Mouse (Mus musculus) G1E-ER4 (cell line): Measurements from ENCODE around the gene Stk19. TPM values are rescaled to one million over a fixed set of nuclear protein-coding genes. Genes with fewer than 3 reads are reported as not detected.
"Not testable (repeated sequence)": the region's sequence is repeated elsewhere in the genome, so short reads cannot be mapped to it uniquely, and the experiment has no call there.

Source experiments
- GATA1 ChIP-seq: IDR thresholded peaks from one replicate; pipeline ENCODE4 v1.8.0; 2012; ENCODE audit warnings: low read length, inconsistent platforms
- polyA plus RNA-seq: library from polyadenylated mRNA; stranded (reverse); fragments of >175 nt; gene quantifications from 2 replicates; pipeline ENCODE4 v1.2.3, GENCODE M21; 2012

Stk19 gene
- polyA plus RNA-seq, 1 experiment, result 52.4 TPM

DNA sequence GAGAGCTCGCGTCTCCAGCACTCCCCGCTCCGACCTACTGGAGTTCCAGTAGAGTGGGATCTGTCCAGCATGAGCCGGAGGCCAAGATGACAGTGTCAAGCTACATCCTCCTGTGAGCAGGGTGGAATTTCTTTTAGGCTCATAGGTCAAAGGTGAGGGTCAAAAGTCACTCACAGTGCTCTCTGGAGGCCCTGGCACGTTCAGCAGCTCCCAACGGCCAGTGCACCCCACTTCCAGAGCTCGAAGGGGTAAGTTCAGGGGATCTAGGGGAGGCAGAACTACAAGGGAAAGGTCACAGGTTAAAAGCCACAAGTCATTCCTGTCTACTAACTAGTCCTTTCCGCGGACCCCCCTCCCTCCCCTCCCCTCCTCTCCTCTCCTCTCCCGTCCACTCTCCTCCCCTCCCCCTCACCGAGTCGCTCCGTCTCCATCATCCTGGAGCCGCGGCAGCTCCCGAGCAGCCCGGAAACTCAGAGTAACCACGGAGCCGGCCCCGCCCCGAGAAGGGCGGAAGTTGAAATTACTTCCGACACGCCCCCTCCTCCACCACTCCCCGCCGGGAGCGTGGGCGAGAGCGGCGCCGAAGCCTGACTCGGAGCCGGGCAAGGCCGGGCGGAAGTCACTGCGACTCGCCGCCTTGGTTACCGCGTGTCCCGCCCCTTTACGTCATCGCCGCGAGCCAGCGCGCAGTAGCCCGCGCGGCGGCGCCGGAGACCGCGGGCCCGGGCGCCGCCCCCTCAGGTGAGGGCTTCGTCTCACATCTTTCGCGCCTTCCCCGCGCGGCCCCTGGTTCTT, 13.2 kb upstream of the Stk19 start, which contains the start of the genes Skiv2l and Nelfe:
Skiv2l (minus strand) TSS at position 489 of the 795 bp plus-strand sequence.
Nelfe (plus strand) TSS at position 670 of the 795 bp plus-strand sequence.
- TF ChIP-seq GATA1, result no peak

GRCm38 (mm10) chr17:34847615-34848014, 10.9 kb upstream of the Stk19 start:
- no peak for TF ChIP-seq GATA1

DNA sequence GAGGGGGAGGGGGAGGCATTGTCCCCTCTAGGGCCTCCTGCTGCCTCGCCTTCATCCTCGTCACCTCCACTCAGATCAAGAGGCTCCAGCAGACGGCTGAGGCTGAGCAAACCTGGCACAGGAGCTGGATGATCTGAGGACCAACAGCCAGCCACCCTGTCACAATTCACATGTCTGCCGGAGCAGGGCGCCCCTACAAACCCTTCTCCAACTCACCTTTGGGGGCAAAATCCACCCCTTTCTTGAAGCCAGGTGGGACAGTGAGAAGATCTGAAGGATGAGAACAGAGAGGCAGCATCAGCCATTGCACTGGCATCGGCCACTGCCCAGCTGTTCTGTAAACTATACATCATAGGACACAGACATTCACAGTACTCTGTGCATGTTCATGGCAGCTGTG, 10.4 kb upstream of the Stk19 start:
- TF ChIP-seq GATA1, result no peak

DNA sequence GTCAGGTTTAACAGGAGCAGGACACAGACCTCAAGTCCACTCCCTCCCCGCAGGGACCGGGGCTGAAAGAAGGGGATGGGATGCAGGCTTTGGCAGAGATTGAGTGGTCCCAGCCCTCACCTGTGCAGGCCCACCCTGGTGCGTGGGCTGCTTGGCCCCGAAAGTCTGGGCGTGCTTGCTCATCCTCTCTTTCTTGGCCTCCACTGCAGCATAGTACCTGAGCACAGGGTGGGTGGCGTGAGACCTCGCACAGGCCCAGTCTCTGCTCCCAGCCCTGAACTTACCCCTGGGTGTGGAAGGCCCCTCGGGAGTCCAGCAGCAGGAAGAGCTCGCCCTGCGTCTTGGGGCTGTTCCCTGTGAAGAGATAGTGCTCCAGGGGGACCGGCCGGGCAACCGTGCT, 8.1 kb upstream of the Stk19 start:
- no peak for TF ChIP-seq GATA1

DNA sequence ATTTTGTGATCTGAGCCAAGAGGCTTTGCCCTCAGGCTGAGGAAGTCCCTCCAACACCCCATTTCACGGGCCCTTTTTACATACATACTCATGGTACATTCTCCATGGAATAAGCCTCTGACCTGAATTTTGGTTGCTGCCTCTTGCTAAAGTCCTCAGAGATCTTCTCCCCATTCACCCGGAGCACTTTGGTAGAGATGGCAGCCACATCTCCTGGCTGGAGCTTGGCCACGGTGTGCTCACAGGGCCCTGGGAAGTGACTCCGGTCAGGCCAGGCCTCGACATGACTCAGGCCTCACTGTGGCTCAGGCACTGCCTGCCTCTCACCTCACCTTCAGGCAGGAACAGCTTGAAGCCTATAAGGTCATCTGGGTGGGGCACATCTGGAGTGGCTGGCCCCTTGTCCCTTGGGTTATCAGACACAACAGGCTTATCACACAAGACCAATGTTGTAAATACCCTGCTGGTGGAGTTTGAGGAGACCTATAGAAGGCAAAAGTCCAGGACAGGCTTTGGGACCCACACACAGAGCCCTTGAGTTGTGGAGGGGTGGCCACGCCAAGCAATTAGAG, 4.1 kb upstream of the Stk19 start:
- no peak for TF ChIP-seq GATA1

- no peak for TF ChIP-seq GATA1
These were observed 2.0 kb upstream of the Stk19 start for GRCm38 (mm10) chr17:34838785-34839184.

DNA sequence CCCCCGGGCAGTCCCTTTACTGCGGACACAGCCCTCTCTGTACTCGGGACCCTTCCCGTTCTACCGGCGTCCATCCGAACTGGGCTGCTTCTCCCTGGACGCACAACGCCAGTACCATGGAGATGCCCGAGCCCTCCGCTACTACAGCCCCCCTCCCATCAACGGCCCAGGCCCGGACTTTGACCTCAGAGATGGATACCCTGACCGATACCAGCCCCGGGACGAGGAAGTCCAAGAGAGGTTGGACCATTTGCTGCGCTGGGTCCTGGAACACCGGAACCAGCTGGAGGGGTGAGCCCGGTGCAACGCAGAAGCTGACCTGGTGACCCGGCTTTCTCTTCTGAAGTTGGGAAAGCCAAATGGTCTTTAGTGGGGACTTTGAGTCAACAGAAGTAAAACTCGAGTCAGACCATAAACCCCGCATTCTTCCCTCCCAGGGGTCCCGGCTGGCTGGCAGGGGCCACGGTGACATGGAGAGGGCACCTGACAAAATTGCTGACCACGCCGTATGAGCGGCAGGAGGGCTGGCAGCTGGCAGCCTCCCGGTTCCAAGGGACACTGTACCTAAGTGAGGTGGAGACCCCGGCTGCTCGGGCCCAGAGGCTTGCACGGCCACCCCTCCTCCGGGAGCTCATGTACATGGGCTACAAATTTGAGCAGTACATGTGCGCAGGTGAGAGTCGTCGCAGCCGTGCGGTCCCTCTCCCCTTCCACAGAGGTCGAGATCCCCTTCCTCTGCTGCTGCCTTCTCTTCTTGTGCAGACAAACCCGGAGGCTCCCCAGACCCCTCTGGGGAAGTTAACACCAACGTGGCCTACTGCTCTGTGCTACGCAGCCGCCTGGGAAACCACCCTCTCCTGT, 949 bp upstream of the Stk19 start:
- TF ChIP-seq GATA1, result no peak

- TF ChIP-seq GATA1, result no peak
These were observed 440 bp downstream of the Stk19 start for GRCm38 (mm10) chr17:34836155-34836855.

DNA sequence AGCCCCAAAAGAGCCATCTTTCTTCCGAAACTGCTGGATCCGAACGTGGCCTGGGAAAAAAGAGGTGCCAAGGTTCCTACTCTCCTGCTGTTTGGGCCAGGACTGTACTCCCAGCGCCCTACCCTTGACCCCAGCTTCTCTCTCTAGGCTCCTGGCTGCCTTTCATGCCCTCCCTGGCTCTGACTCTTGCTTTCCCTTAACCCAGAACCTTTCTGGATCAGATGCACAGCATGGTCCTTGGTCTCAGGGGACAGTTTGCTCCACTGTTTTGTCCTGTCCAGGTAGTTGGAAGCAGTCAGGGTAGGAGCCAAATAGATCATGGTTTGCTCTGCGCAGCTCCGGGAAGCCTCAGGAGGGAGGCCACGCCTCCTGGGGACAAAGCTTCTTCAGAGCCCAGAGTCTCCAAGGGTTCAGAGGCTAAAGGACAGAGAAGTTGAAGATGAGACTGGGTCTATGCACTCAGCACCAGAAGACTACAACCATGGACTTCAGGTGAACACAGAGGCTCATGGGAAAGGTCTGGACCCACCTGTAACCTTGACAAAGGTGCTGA, 21.9 kb downstream of the Stk19 start:
- no peak for TF ChIP-seq GATA1

DNA sequence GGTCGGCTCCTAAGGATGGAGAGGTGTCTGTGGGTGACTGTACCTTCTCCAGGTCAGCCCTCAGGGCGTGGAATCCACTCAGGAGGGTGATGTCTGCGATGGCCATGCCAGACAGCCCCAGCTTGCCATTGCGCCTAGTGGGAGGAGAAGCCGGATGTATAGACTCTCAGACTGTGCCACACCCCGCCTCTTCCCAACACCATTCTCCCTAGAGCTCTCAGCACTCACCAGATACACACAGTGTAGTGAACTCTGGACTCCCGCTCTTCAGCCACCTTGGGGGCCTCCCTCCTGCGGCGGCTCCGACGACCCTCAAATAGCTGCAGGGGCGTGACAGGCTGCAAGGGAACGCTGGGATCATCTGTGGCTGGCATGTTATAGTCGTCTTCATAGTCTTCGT, 25.5 kb downstream of the Stk19 start:
- TF ChIP-seq GATA1, result no peak

DNA sequence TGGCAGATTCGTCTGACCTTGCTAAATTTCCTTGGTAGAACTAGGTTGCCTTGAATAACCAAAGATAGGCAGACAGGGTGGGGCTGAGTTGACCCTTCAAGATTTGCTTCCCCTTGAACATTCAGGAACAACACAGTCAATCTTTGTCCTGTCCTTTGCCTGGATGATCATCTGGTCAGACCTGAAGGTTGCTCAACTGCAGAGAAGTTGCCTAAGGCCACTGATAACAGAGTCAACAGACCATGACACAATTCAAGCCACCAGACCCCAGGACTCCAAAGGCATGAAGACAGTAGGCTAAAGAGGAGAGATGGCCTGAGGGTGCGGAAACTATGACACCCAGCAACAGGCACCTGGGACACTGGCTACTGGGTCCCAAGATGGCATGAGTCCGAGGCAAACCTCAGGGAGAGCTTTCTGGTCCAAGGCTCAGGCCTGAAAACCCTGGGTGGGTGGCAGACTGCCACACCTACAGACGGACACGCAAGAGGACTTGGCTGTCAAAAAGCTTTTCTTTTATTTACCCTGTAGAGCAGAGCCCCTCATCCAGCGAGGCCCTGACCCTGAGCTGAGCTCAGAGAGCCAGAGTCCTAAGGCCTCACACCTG, 28.0 kb downstream of the Stk19 start:
- no peak for TF ChIP-seq GATA1

DNA sequence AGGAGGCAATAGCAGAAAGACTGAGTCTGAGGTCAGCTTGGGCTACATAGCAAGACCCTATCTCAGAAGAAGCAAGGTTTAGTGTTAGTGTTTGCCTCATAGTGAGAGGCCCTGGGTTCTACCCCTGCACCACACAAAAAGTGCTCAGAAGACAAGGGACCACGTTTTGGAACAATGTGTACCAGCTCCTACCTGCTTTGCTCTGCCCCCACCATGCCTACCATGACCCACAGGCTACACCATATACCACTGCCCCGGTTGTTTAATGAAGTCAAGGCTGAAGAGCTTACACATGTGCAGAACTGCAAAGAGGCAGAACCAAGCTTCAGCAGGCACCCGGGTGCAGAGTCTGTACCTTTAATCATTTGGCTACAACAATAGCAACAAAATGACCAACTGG, 29.6 kb downstream of the Stk19 start:
- TF ChIP-seq GATA1, result no peak

DNA sequence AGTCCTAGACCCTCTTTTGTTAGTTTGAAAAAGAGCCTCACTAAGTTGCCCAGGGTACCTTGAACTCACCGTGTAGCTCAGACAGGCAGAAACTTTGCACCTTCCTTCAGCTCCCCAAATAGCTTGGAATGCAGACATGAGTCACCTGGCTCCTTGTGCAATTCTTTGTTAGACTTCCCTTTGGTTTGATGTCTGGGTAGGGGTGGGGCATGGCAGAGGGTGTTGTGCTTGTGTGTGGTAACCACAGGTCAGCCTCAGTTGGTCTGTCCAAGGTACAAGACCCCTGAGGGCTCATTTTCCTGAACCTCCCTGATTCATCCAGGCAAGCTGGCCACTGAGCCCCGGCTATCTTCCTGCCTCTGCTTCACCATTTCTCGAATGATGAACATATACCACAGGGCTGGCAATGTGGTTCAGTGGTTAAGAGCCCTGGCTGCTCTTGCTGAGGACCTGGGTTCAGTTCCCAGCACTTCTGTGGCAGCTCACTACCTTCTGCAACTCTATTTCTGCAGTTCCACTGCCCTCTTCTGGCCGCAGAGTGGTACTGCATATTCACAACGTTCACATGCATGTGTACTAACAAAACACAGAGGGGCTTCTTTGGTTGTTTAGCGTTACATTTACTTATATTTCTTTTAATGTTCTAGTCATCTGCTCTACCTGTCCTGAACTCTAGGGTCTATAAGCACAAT, 31.7 kb downstream of the Stk19 start:
- no peak for TF ChIP-seq GATA1

DNA sequence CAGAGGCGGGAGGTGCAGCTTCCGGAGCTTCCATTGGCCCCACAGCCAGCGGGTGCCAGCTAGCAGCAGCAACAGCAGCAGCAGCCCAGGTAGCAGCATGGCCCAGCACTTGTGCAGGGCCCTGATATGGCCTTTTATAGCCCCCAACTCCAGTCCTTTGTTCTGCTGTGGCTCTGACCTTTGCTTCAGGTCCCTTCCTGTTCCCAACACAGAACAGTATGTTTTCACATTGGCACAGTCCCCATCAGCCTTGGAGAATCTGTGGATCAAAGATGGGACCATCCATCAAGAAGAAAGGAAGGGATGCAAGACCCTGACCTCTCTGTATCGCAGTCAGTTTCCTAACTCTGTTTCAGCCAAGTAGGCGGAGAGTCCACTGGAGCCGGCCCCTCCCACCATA, 32.4 kb downstream of the Stk19 start, which contains the start of gene Cyp21a1:
Cyp21a1 (minus strand) TSS at position 261 of the 400 bp plus-strand sequence.
- not testable (repeated sequence) for TF ChIP-seq GATA1
